Mouse (Mus musculus): ENCODE measurements around the gene Gm20388.
A peak's percentile ranks its signal among the peaks of the same experiment; 100 is the strongest.

The Gm20388 gene

GRCm38 (mm10) chr8:124318612-124319315, 4408.1 kb downstream of the Gm20388 start:
- DNase-seq, result peak; percentile 59 to 61

GRCm38 (mm10) chr8:124319316-124319652, 4408.6 kb downstream of the Gm20388 start:
- DNase-seq, result no peak

GRCm38 (mm10) chr8:124321227-124321840, 4410.7 kb downstream of the Gm20388 start:
- peak in 1 of 2 experiments; percentile 42 for DNase-seq

- no peak for DNase-seq
Measured at GRCm38 (mm10) chr8:124323356-124323755, 4412.7 kb downstream of the Gm20388 start.

GRCm38 (mm10) chr8:124328259-124328658, 4417.6 kb downstream of the Gm20388 start:
- no peak for DNase-seq

- DNase-seq, result peak in 1 of 2 experiments; percentile 42
Measured at GRCm38 (mm10) chr8:124329690-124330089, 4419.0 kb downstream of the Gm20388 start.

- DNase-seq, result peak; percentile 86 to 91
Measured at GRCm38 (mm10) chr8:124330433-124330832, 4419.8 kb downstream of the Gm20388 start.

- no peak for DNase-seq
Measured at GRCm38 (mm10) chr8:124331094-124331493, 4420.5 kb downstream of the Gm20388 start.

GRCm38 (mm10) chr8:124331706-124332105, 4421.1 kb downstream of the Gm20388 start:
- DNase-seq, result no peak

- DNase-seq, result no peak
Measured at GRCm38 (mm10) chr8:124336302-124336701, 4425.7 kb downstream of the Gm20388 start.

- DNase-seq, result no peak
Measured at GRCm38 (mm10) chr8:124339742-124340141, 4429.1 kb downstream of the Gm20388 start.

GRCm38 (mm10) chr8:124340360-124341068, 4429.9 kb downstream of the Gm20388 start:
- no peak for DNase-seq

- no peak for DNase-seq
Measured at GRCm38 (mm10) chr8:124343151-124343550, 4432.5 kb downstream of the Gm20388 start.

GRCm38 (mm10) chr8:124343991-124344390, 4433.4 kb downstream of the Gm20388 start:
- no peak for DNase-seq

- no peak for DNase-seq
Measured at GRCm38 (mm10) chr8:124345098-124345497, 4434.5 kb downstream of the Gm20388 start.

- peak; percentile 84 to 88 for DNase-seq
Measured at GRCm38 (mm10) chr8:124346852-124347523, 4436.3 kb downstream of the Gm20388 start.

GRCm38 (mm10) chr8:124348087-124348486, 4437.4 kb downstream of the Gm20388 start:
- DNase-seq, result no peak

GRCm38 (mm10) chr8:124349663-124350062, 4439.0 kb downstream of the Gm20388 start:
- DNase-seq, result peak; percentile 95 to 96

- DNase-seq, result no peak
Measured at GRCm38 (mm10) chr8:124351636-124352035, 4441.0 kb downstream of the Gm20388 start.

GRCm38 (mm10) chr8:124360911-124361310, 4450.3 kb downstream of the Gm20388 start:
- no peak for DNase-seq

GRCm38 (mm10) chr8:124361773-124362427, 4451.3 kb downstream of the Gm20388 start:
- no peak for DNase-seq

GRCm38 (mm10) chr8:124362589-124362988, 4451.9 kb downstream of the Gm20388 start:
- DNase-seq, result no peak

GRCm38 (mm10) chr8:124363337-124363736, 4452.7 kb downstream of the Gm20388 start:
- no peak for DNase-seq
